Mouse (Mus musculus) stomach, postnatal 0 days (tissue): ENCODE results near the gene Pxn. TPM values are rescaled to one million over a fixed set of nuclear protein-coding genes. Genes with fewer than 3 reads are reported as not detected.

Experiments
- ATAC-seq: fragments of 200-750 bp; cut with Nextera tagmentation; 2 replicates; pipeline ENCODE4 v1.8.0; 2017; ENCODE audit not compliant: low FRiP score, low TSS enrichment
- DNase-seq: peaks from one replicate; pipeline ENCODE4 v3.0.0-alpha.2; 2016; ENCODE audit warnings: low spot score
- H3K27ac ChIP-seq: fragments of 300-500 bp; sonication (generic); replicated peaks from 2 replicates; pipeline ENCODE4 v1.5.1; 2014; ENCODE audit warnings: mild to moderate bottlenecking, control low read depth
- H3K27me3 ChIP-seq: fragments of 300-500 bp; sonication (generic); 2 replicates; pipeline ENCODE4 v1.6.1; 2014; ENCODE audit warnings: low read length; ENCODE audit not compliant: control insufficient read depth, insufficient read depth
- H3K36me3 ChIP-seq: fragments of 300-500 bp; sonication (generic); 2 replicates; pipeline ENCODE4 v1.6.1; 2014; ENCODE audit warnings: low read length, mixed read lengths; ENCODE audit not compliant: control insufficient read depth, insufficient read depth
- H3K4me1 ChIP-seq: fragments of 300-500 bp; sonication (generic); replicated peaks from 2 replicates; pipeline ENCODE4 v1.6.1; 2014; ENCODE audit warnings: antibody characterized with exemption; ENCODE audit not compliant: control insufficient read depth, insufficient read depth
- H3K4me2 ChIP-seq: fragments of 300-500 bp; sonication (generic); replicated peaks from 2 replicates; pipeline ENCODE4 v1.6.1; 2014; ENCODE audit warnings: low read depth, mild to moderate bottlenecking, control low read depth, moderate library complexity
- H3K4me3 ChIP-seq: fragments of 300-500 bp; sonication (generic); 2 replicates; pipeline ENCODE4 v1.5.1; 2014; ENCODE audit warnings: low read depth, low read length, control low read depth
- H3K9ac ChIP-seq: fragments of 300-500 bp; sonication (generic); 2 replicates; pipeline ENCODE4 v1.6.1; 2014; ENCODE audit warnings: mild to moderate bottlenecking, low read length, control low read depth, mixed read lengths
- H3K9me3 ChIP-seq: fragments of 300-500 bp; sonication (generic); 2 replicates; pipeline ENCODE4 v1.6.1; 2016; ENCODE audit warnings: low read length; ENCODE audit not compliant: control insufficient read depth
- CTCF ChIP-seq: IDR thresholded peaks from 2 replicates; pipeline ENCODE4 v1.5.1; 2016; ENCODE audit warnings: antibody characterized with exemption, low read depth, mild to moderate bottlenecking, moderate library complexity
- EP300 ChIP-seq: optimal IDR thresholded peaks from 2 replicates; pipeline ENCODE3; 2016; ENCODE audit warnings: antibody characterized with exemption
- WGBS: fragments of 180-500 bp; shearing (Covaris S2); extraction: QIAGEN DNeasy Blood & Tissue Kit; methylation state at CpG from one replicate; pipeline ENCODE4 v1.1.7; 2014; 5-methylcytosine and 5-hydroxymethylcytosine counted together
- polyA plus RNA-seq: library from polyadenylated mRNA; unstranded; fragments of >200 nt; fragmentation: Nextera tagmentation; extraction: Ambion mirVana; gene quantifications from 2 replicates; pipeline ENCODE4 v1.2.1, GENCODE M21; 2015

Pxn gene
- polyA plus RNA-seq, 1 experiment from 2014 or later: 21.1 TPM

GRCm38 (mm10) chr5:115520325-115520869, 13.9 kb downstream of the Pxn start:
- DNase-seq (no peak), ATAC-seq (peak; percentile 28)
- peak overlapping the region; percentile 15 for H3K4me2 ChIP-seq
- H3K9me3 ChIP-seq: no peaks in the 10 kb centered on the region
- H3K9ac ChIP-seq: no peak overlapping the region
- no peak overlapping the region for H3K4me3 ChIP-seq
- peaks cover 10% of the 10 kb centered on the region; the same call in 1 of the 2 replicates for H3K4me1 ChIP-seq
- 54% methylated on average over 21 of the region's 21 CpGs for WGBS
- H3K27ac ChIP-seq: peak overlapping the region; percentile 70
- no peaks in the 10 kb centered on the region for H3K27me3 ChIP-seq
- no peaks in the 10 kb centered on the region for H3K36me3 ChIP-seq
- no peak for TF ChIP-seq CTCF
- no peak for TF ChIP-seq EP300

- TF ChIP-seq CTCF: no peak
- TF ChIP-seq EP300: no peak
- no peak overlapping the region for H3K4me3 ChIP-seq
- H3K9me3 ChIP-seq: no peaks in the 10 kb centered on the region
- H3K27ac ChIP-seq: peak overlapping the region; percentile 81
- H3K36me3 ChIP-seq: no peaks in the 10 kb centered on the region
- peak overlapping the region; percentile 17; the same call in 1 of the 2 replicates for H3K4me2 ChIP-seq
- peak; percentile 69 for ATAC-seq
- H3K27me3 ChIP-seq: no peaks in the 10 kb centered on the region
- H3K4me1 ChIP-seq: peaks cover 10% of the 10 kb centered on the region; the same call in 1 of the 2 replicates
- 38% methylated on average over 20 of the region's 21 CpGs for WGBS
- H3K9ac ChIP-seq: no peak overlapping the region
- peak; percentile 71 for DNase-seq
Observed at GRCm38 (mm10) chr5:115521553-115522461, 15.3 kb downstream of the Pxn start.

DNA sequence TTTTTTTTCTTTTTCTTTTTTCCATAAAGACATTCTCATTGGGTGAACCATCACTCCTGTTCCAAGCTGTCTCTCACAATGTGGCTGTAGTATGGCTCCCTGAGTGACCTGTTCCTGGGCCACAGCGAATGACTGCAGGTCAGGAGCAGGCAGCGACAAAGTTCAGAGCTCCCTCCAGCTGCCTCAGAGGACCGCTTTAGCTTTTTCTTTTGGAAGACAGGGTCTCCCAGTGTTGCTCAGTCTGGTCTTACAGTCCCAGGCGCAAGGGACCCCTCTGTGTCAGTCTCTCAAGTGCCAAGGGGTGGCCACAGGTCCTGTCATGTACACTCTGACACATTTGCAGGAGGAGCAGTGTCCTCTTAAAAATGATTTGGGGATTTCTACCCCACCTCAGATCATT, 16.1 kb downstream of the Pxn start:
- ATAC-seq (no peak), DNase-seq (no peak)
- H3K4me3 ChIP-seq: no peak overlapping the region
- H3K9me3 ChIP-seq: no peaks in the 10 kb centered on the region
- 89% methylated on average over 4 of the region's 4 CpGs for WGBS
- H3K27ac ChIP-seq: peak overlapping the region; percentile 61; the same call in 1 of the 2 replicates
- H3K4me2 ChIP-seq: no peak overlapping the region
- no peaks in the 10 kb centered on the region for H3K36me3 ChIP-seq
- H3K27me3 ChIP-seq: no peaks in the 10 kb centered on the region
- no peak for TF ChIP-seq CTCF
- TF ChIP-seq EP300: no peak
- peaks cover 10% of the 10 kb centered on the region; the same call in 1 of the 2 replicates for H3K4me1 ChIP-seq
- H3K9ac ChIP-seq: no peak overlapping the region

DNA sequence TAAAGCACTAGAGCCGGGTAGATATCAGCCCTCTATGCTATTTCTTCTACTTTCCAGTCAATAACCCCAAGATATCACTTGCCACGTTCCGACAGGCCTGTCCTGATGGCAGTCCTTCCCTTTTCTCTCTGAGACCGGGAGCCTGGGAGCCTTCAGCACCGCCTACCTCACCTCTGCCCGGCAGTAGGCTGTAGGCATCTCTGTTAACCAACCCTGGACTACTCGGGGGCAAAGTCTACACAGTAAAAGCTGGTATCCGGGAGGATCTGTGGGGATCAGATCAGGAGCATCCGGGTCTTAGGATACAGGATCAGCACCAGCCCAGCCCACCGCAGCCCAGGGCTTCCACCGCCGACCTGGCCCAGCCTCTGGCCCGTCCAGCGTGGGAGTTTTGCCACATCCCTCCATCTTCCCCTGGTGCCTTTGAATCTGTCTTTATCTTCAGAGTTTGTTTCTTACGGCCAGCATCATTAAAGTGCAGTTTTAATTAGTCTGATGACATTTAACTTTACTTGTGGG, 16.6 kb downstream of the Pxn start:
- whole genome bisulfite sequencing: 69% methylated on average over 15 of the region's 15 CpGs
- no peak for DNase-seq
- H3K4me3 ChIP-seq: no peak overlapping the region
- H3K27ac ChIP-seq: peak overlapping the region; percentile 61; the same call in 1 of the 2 replicates
- H3K4me1 ChIP-seq: peaks cover 10% of the 10 kb centered on the region; the same call in 1 of the 2 replicates
- no peaks in the 10 kb centered on the region for H3K36me3 ChIP-seq
- no peaks in the 10 kb centered on the region for H3K9me3 ChIP-seq
- no peak overlapping the region for H3K9ac ChIP-seq
- no peaks in the 10 kb centered on the region for H3K27me3 ChIP-seq
- no peak overlapping the region for H3K4me2 ChIP-seq
- no peak for ATAC-seq
- TF ChIP-seq CTCF (no peak), EP300 (no peak)

DNA sequence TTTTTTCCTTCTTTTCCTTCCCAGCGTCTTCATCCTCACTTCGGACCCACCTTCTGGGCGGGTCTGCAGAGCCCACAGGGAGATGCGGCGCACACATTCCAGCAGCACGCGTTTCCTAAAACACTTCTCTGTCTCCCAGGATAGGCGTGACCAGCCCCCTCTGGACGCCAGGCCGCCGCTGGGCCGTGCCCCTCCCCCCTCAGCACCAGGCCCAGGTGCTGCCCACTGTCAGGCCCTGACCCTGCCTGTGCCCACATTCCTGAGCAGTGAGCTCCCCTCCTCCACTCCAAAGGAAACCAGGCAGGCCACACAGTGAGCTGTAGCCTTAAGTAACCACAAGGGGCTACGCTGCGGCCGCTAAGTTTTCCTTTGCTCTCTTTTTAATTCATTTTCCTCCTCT, 17.5 kb downstream of the Pxn start:
- DNase-seq (no peak), ATAC-seq (peak; percentile 26; the same call in 1 of the 2 replicates)
- Histone ChIP-seq H3K9me3 (no peaks in the 10 kb centered on the region), H3K4me1 (peaks cover 10% of the 10 kb centered on the region; the same call in 1 of the 2 replicates), H3K27ac (peak overlapping the region; percentile 63), H3K36me3 (no peaks in the 10 kb centered on the region), H3K4me3 (no peak overlapping the region), H3K4me2 (0 out of 2 replicates have a peak overlapping the region, but pooled peaks have one; percentile 5), H3K9ac (peak overlapping the region; percentile 13; the same call in 1 of the 2 replicates), H3K27me3 (no peaks in the 10 kb centered on the region)
- TF ChIP-seq EP300 (no peak), CTCF (peak; percentile 57)
- WGBS: 20% methylated on average over 15 of the region's 15 CpGs
